Mouse (Mus musculus): ENCODE measurements around the gene Tmem120a. TPM values are rescaled to one million over a fixed set of nuclear protein-coding genes. Genes with fewer than 3 reads are reported as not detected.

The Tmem120a gene
- 90.3 and 93.5 TPM in 2 replicates for polyA plus RNA-seq (2015; fragmentation: Nextera tagmentation; extraction: Ambion mirVana)

DNA sequence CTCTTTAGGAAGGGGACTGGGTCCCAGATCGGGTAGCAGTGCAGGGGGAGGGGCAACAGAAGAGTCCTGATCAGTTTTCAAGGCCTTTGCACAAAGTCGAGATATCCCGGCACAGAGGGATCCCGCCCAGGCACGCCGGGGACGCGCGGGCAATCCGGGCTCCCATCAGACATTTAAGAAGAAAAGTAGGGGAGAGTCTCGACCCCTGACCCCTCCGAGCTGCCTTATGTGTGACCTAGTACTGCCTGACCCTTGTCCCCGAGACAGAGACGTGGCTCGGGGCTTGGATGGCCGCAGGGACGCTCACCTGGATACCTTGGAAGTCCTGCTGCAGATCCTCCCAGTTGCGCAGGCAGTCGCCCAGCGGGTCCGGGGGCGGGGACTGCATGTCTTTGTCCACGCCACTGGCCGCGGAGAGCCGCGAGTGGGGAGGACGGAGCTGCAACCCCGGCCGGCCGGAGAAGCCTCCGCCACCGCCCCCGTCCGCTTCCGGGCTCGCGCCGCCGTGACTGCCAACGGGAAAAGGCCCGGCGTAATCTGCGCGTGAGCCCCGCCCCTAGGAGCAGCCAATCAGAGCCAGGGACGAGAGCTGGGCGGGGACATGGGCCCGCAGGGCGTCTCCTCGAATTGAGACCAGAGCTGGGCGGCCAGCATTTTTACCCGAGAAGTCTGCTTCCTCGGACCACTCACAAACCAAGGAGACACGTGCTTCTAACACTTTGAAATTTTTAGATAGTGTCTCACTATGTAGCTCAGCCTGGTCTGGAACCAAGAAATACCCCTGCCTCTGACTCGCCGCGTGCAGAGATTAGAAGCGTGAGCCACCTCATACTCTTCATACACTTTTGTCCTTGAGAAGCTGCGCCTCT is at the start of gene Tmem120a:
Tmem120a (minus strand) TSS at position 708 of the 869 bp plus-strand sequence.
- peak within 1 kb of the TSS; percentile 98 for H3K4me3 ChIP-seq (ENCODE audit: low read length)
- peak; percentile 96 for ATAC-seq
- H3K4me2 ChIP-seq (ENCODE audit: low read length): peak within 1 kb of the TSS; percentile 84
- peak within 1 kb of the TSS; percentile 72 for H3K27ac ChIP-seq (ENCODE audit: low read depth, low read length)
- peaks cover 11% of the 10 kb centered on the region for H3K4me1 ChIP-seq (ENCODE audit: control insufficient read depth, insufficient read depth, low read depth, low read length)
- H3K36me3 ChIP-seq (ENCODE audit: control insufficient read depth, insufficient read depth, low read length): no peaks in the 10 kb centered on the region
- H3K9ac ChIP-seq (ENCODE audit: low read depth, low read length): peak within 1 kb of the TSS; percentile 86
- no peaks in the 10 kb centered on the region for H3K27me3 ChIP-seq (replicated peaks; ENCODE audit: control insufficient read depth, insufficient read depth, low read length)
- H3K9me3 ChIP-seq (ENCODE audit: control insufficient read depth, low read length): peaks cover 3% of the 10 kb centered on the region
- WGBS: under 1% methylated on average over 56 of the region's 60 CpGs

DNA sequence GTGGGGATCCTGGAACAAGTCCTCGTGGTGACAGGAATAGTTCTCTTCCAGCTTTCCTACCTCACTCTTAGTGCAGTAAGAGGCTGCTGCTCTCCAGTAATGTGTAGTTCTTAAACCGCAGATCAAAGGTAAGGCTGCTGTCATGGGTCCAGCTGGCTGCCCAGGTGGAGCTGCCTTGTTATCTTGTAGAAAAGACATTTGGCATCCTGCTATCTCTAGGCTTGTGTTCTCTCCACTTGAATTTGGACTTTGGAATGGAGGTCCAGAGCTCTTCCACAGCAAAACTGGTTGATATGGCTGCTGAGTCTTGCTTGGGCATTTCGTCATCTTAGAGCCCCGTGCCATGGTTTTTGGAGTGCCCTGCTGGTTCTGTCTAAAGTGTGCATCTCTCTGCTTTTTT is 38.7 kb upstream of the Tmem120a start:
- WGBS: 92% methylated on average over 4 of the region's 4 CpGs
- Histone ChIP-seq H3K4me3 (ENCODE audit: low read length) (no peak overlapping the region), H3K4me1 (ENCODE audit: control insufficient read depth, insufficient read depth, low read depth, low read length) (peaks cover 14% of the 10 kb centered on the region), H3K4me2 (ENCODE audit: low read length) (no peak overlapping the region), H3K36me3 (ENCODE audit: control insufficient read depth, insufficient read depth, low read length) (peaks cover 45% of the 10 kb centered on the region), H3K9me3 (ENCODE audit: control insufficient read depth, low read length) (no peaks in the 10 kb centered on the region), H3K9ac (ENCODE audit: low read depth, low read length) (no peak overlapping the region), H3K27me3 (replicated peaks; ENCODE audit: control insufficient read depth, insufficient read depth, low read length) (no peaks in the 10 kb centered on the region), H3K27ac (ENCODE audit: low read depth, low read length) (no peak overlapping the region)
- ATAC-seq: no peak

GRCm38 (mm10) chr5:135780331-135780730 is 36.1 kb upstream of the Tmem120a start:
- H3K4me2 ChIP-seq (ENCODE audit: low read length): peak overlapping the region; percentile 90; the same call in 1 of the 2 replicates
- H3K9ac ChIP-seq (ENCODE audit: low read depth, low read length): no peak overlapping the region

DNA sequence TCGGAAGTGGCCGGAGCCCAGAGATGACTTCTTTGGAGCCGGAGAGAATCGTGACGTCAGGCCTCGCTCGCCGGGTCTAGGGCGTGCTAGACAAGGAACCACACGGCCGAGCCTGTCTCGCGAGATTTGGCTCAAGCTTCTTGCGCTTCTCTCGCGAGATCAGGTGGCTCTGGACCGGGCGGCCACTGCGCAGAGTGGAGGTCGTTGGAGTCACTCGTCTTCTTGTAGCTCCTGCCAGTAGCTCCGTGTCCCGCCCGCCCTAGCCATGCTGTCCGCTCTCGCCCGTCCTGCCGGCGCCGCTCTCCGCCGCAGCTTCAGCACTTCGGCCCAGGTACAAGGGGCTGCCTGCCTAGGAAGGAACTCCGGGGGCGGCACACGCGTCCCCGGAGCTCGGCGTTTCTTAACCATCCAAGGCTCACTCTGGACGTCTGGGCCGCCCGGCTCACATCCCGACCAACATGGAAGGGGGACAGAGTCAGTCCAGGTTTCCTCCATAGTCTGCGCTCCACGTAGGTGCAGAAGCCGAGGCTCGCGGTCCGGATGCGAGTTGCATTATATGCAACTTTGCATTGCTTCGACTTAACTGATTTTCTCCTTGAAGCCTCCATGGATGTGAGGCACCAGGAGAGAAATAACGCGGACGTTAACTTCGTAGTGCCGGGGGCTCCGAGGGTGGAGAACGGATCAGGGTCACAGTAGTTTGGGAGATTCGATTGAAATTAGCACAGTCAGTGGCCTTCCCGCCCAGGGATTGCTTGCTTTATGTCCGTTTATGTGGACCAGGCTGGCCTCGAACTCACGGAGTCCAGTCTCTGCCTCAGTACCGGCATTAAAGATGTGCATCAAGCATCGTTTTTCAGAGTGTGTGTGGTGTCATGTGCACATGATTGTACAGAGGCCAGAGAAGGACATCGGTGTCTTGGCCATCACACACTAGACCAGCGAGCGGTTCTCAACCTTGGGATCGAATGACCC is 34.5 kb upstream of the Tmem120a start, which contains the start of gene Mdh2:
Mdh2 (plus strand) TSS at position 10 of the 975 bp plus-strand sequence.
- Histone ChIP-seq H3K9ac (ENCODE audit: low read depth, low read length) (peak within 1 kb of the TSS; percentile 90), H3K9me3 (ENCODE audit: control insufficient read depth, low read length) (no peaks in the 10 kb centered on the region), H3K36me3 (ENCODE audit: control insufficient read depth, insufficient read depth, low read length) (peaks cover 8% of the 10 kb centered on the region; the same call in 1 of the 2 replicates), H3K27me3 (replicated peaks; ENCODE audit: control insufficient read depth, insufficient read depth, low read length) (no peaks in the 10 kb centered on the region), H3K4me3 (ENCODE audit: low read length) (peak within 1 kb of the TSS; percentile 76), H3K4me2 (ENCODE audit: low read length) (peak within 1 kb of the TSS; percentile 91), H3K4me1 (ENCODE audit: control insufficient read depth, insufficient read depth, low read depth, low read length) (peaks cover 18% of the 10 kb centered on the region), H3K27ac (ENCODE audit: low read depth, low read length) (peak within 1 kb of the TSS; percentile 93)
- peak; percentile 98 for ATAC-seq
- 2% methylated on average over 59 of the region's 70 CpGs for WGBS

More at GRCm38 (mm10) chr5:135780331-135780730, 36.1 kb upstream of the Tmem120a start:
- Histone ChIP-seq H3K36me3 (ENCODE audit: control insufficient read depth, insufficient read depth, low read length) (peaks cover 20% of the 10 kb centered on the region), H3K4me1 (ENCODE audit: control insufficient read depth, insufficient read depth, low read depth, low read length) (peaks cover 18% of the 10 kb centered on the region), H3K9me3 (ENCODE audit: control insufficient read depth, low read length) (no peaks in the 10 kb centered on the region), H3K27me3 (replicated peaks; ENCODE audit: control insufficient read depth, insufficient read depth, low read length) (no peaks in the 10 kb centered on the region), H3K4me3 (ENCODE audit: low read length) (no peak overlapping the region), H3K27ac (ENCODE audit: low read depth, low read length) (no peak overlapping the region)
- no peak for ATAC-seq
- 81% methylated on average over 8 of the region's 8 CpGs for WGBS

DNA sequence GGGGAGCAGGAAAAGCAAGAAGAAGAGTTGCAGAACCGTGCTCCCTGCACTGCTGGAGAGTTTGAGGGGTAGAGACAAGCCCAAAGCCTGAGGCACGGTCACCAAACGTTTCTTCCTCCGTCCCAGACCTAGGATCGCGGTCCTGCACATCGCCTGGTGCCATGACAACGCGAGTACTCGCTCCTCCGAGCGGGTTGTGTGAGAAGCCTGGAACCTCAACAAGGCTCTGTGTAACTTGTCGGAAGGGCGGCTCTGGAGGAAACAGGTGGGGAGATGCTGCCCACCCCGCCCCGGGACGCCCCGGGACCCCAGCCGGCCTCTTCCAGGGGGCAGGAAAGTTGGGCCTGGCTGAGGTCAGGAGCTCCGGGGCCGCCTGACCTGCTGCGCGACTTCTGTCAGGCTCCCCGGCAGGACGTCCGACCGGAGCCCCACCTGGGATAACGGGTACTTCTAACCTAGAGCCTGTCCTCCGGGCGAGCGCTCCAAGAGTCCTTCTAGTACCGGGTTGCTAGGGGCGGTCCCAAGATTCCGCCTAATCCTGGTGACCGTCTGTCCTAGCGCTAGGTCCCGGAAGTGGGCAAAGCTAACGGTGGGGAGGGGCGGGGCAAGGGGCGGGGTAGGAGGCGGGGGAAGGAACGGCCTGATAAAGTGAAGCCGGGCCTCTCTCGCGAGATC is 33.7 kb upstream of the Tmem120a start, which contains the start of gene Styxl1:
Styxl1 (minus strand) TSS at position 590 of the 675 bp plus-strand sequence.
- Histone ChIP-seq H3K27me3 (replicated peaks; ENCODE audit: control insufficient read depth, insufficient read depth, low read length) (no peaks in the 10 kb centered on the region), H3K4me1 (ENCODE audit: control insufficient read depth, insufficient read depth, low read depth, low read length) (peaks cover 18% of the 10 kb centered on the region), H3K9ac (ENCODE audit: low read depth, low read length) (peak within 1 kb of the TSS; percentile 90), H3K36me3 (ENCODE audit: control insufficient read depth, insufficient read depth, low read length) (peaks cover 6% of the 10 kb centered on the region; the same call in 1 of the 2 replicates), H3K4me3 (ENCODE audit: low read length) (peak within 1 kb of the TSS; percentile 76), H3K27ac (ENCODE audit: low read depth, low read length) (peak within 1 kb of the TSS; percentile 93), H3K4me2 (ENCODE audit: low read length) (peak within 1 kb of the TSS; percentile 91), H3K9me3 (ENCODE audit: control insufficient read depth, low read length) (no peaks in the 10 kb centered on the region)
- ATAC-seq: no peak; the same call in 1 of the 2 replicates
- WGBS: under 1% methylated on average over 43 of the region's 45 CpGs

DNA sequence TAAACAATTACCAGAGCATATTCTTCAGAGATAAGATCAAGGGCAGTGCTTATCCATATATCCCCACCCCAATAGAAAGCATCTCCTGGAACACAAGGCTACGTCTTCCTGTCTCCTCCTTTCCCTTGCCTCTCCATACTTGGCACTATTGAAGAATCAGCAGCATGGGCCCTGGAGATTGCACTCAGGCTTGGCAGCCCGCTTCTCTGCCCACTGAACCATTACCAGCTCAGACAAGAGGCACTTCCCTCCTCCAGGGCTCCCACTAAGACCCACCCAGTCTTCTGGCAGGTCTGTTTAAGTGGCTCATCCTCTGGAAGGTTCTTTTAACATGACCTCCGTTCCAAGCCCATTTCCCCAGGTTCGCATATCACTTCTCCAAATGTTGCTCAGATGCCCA is 32.3 kb upstream of the Tmem120a start:
- Histone ChIP-seq H3K9ac (ENCODE audit: low read depth, low read length) (no peak overlapping the region), H3K9me3 (ENCODE audit: control insufficient read depth, low read length) (no peaks in the 10 kb centered on the region), H3K27ac (ENCODE audit: low read depth, low read length) (no peak overlapping the region), H3K36me3 (ENCODE audit: control insufficient read depth, insufficient read depth, low read length) (no peaks in the 10 kb centered on the region), H3K4me3 (ENCODE audit: low read length) (no peak overlapping the region), H3K4me2 (ENCODE audit: low read length) (no peak overlapping the region), H3K4me1 (ENCODE audit: control insufficient read depth, insufficient read depth, low read depth, low read length) (peaks cover 18% of the 10 kb centered on the region), H3K27me3 (replicated peaks; ENCODE audit: control insufficient read depth, insufficient read depth, low read length) (no peaks in the 10 kb centered on the region)
- 75% methylated on average over 4 of the region's 4 CpGs for WGBS
- no peak for ATAC-seq

- H3K27ac ChIP-seq (ENCODE audit: low read depth, low read length): no peak overlapping the region
- H3K4me1 ChIP-seq (ENCODE audit: control insufficient read depth, insufficient read depth, low read depth, low read length): peaks cover 3% of the 10 kb centered on the region
- no peak overlapping the region for H3K4me3 ChIP-seq (ENCODE audit: low read length)
- H3K36me3 ChIP-seq (ENCODE audit: control insufficient read depth, insufficient read depth, low read length): no peaks in the 10 kb centered on the region
- WGBS: 75% methylated on average over 3 of the region's 3 CpGs
- no peak overlapping the region for H3K4me2 ChIP-seq (ENCODE audit: low read length)
- no peak for ATAC-seq
- no peaks in the 10 kb centered on the region for H3K27me3 ChIP-seq (replicated peaks; ENCODE audit: control insufficient read depth, insufficient read depth, low read length)
- H3K9me3 ChIP-seq (ENCODE audit: control insufficient read depth, low read length): no peaks in the 10 kb centered on the region
- no peak overlapping the region for H3K9ac ChIP-seq (ENCODE audit: low read depth, low read length)
Measured at GRCm38 (mm10) chr5:135772519-135772918, 28.3 kb upstream of the Tmem120a start.

DNA sequence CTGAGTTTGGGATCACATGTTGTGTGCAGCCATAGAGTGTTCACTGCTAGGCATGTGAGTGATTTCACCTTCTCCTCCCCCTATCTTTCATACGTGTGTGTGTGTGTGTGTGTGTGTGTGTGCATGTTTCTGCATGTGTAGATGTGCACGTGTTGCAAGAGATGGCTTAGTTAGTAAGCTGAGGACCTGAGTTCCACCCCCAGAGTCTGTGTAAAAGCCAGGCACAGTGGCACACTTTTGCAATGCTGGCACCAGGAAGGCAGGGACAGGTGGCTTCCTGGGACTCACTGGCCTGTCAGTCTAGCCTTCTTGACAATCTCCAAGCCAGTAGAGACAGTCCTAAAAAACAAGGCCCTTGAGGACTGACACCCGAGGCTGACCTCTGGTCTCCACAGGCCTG is 20.7 kb upstream of the Tmem120a start:
- no peak overlapping the region for H3K27ac ChIP-seq (ENCODE audit: low read depth, low read length)
- H3K4me1 ChIP-seq (ENCODE audit: control insufficient read depth, insufficient read depth, low read depth, low read length): no peaks in the 10 kb centered on the region
- H3K36me3 ChIP-seq (ENCODE audit: control insufficient read depth, insufficient read depth, low read length): no peaks in the 10 kb centered on the region
- no peak overlapping the region for H3K9ac ChIP-seq (ENCODE audit: low read depth, low read length)
- H3K4me3 ChIP-seq (ENCODE audit: low read length): no peak overlapping the region
- 65% methylated on average over 3 of the region's 3 CpGs for WGBS
- no peaks in the 10 kb centered on the region for H3K27me3 ChIP-seq (replicated peaks; ENCODE audit: control insufficient read depth, insufficient read depth, low read length)
- no peaks in the 10 kb centered on the region for H3K9me3 ChIP-seq (ENCODE audit: control insufficient read depth, low read length)
- no peak overlapping the region for H3K4me2 ChIP-seq (ENCODE audit: low read length)
- no peak for ATAC-seq
